Mouse (Mus musculus) frontal cortex, postnatal 14 days (tissue): ENCODE measurements around the gene Acta1.
A peak's percentile ranks its signal among the peaks of the same experiment; 100 is the strongest.

Experiments used
- DNase-seq, 2 experiments: peaks; one replicate each; pipeline ENCODE4 v3.0.0; 2022; ENCODE audit warnings: low spot score in 2 of 2

Acta1 gene

GRCm38 (mm10) chr8:123883094-123883493, 11.5 kb downstream of the Acta1 start:
- DNase-seq: no peak

GRCm38 (mm10) chr8:123882412-123882811, 12.1 kb downstream of the Acta1 start:
- DNase-seq: no peak

- no peak for DNase-seq
These were observed 13.7 kb downstream of the Acta1 start for GRCm38 (mm10) chr8:123880821-123881350.

GRCm38 (mm10) chr8:123880271-123880670, 14.3 kb downstream of the Acta1 start:
- DNase-seq: peak; percentile 68 to 82

- DNase-seq: no peak
These were observed 16.7 kb downstream of the Acta1 start for GRCm38 (mm10) chr8:123877865-123878264.

- no peak for DNase-seq
These were observed 20.2 kb downstream of the Acta1 start for GRCm38 (mm10) chr8:123874324-123874723.

- no peak for DNase-seq
These were observed 21.2 kb downstream of the Acta1 start for GRCm38 (mm10) chr8:123873364-123873763.

- DNase-seq: no peak
These were observed 22.5 kb downstream of the Acta1 start for GRCm38 (mm10) chr8:123872048-123872447.

- no peak for DNase-seq
These were observed 27.6 kb downstream of the Acta1 start for GRCm38 (mm10) chr8:123866971-123867370.

GRCm38 (mm10) chr8:123865786-123866185, 28.8 kb downstream of the Acta1 start:
- DNase-seq: no peak

GRCm38 (mm10) chr8:123860386-123860785, 34.2 kb downstream of the Acta1 start:
- no peak for DNase-seq

GRCm38 (mm10) chr8:123859648-123860259, 34.8 kb downstream of the Acta1 start, which contains the start of gene Ccsap:
Gene Ccsap, minus strand, starts transcription at chr8:123860209.
- DNase-seq: peak in 1 of 2 experiments; percentile 54

- peak; percentile 80 to 85 for DNase-seq
These were observed 35.5 kb downstream of the Acta1 start for GRCm38 (mm10) chr8:123858941-123859647.

- DNase-seq: no peak
These were observed 36.0 kb downstream of the Acta1 start for GRCm38 (mm10) chr8:123858574-123858940.

GRCm38 (mm10) chr8:123857361-123857760, 37.2 kb downstream of the Acta1 start:
- no peak for DNase-seq

GRCm38 (mm10) chr8:123854733-123855475, 39.6 kb downstream of the Acta1 start:
- DNase-seq: no peak

GRCm38 (mm10) chr8:123854252-123854651, 40.3 kb downstream of the Acta1 start:
- no peak for DNase-seq

- DNase-seq: no peak
These were observed 43.0 kb downstream of the Acta1 start for GRCm38 (mm10) chr8:123851590-123851989.

GRCm38 (mm10) chr8:123849352-123849751, 45.2 kb downstream of the Acta1 start:
- DNase-seq: no peak

GRCm38 (mm10) chr8:123847546-123847945, 47.0 kb downstream of the Acta1 start:
- DNase-seq: no peak

GRCm38 (mm10) chr8:123846509-123846908, 48.0 kb downstream of the Acta1 start:
- DNase-seq: no peak

- DNase-seq: no peak
These were observed 48.6 kb downstream of the Acta1 start for GRCm38 (mm10) chr8:123845991-123846390.
